Mouse (Mus musculus) midbrain, embryonic 11.5 days (tissue): Measurements from ENCODE around the gene Cd69. TPM values are rescaled to one million over a fixed set of nuclear protein-coding genes. Genes with fewer than 3 reads are reported as not detected.

Experiments used
- ATAC-seq: fragments of 200-750 bp; cut with Nextera tagmentation; 2 replicates; pipeline ENCODE4 v1.8.0; 2017; ENCODE audit warnings: moderate TSS enrichment, moderate library complexity; ENCODE audit not compliant: low FRiP score
- DNase-seq: peaks from one replicate; pipeline ENCODE4 v3.0.0; 2015; ENCODE audit warnings: low spot score; ENCODE audit errors: missing footprints
- H3K27ac ChIP-seq: fragments of 300-500 bp; sonication (generic); 2 replicates; pipeline ENCODE4 v1.5.1; 2014; ENCODE audit warnings: low read depth, low read length
- H3K27me3 ChIP-seq: fragments of 300-500 bp; sonication (generic); 2 replicates; pipeline ENCODE4 v1.6.1; 2014; ENCODE audit warnings: mild to moderate bottlenecking, low read length, moderate library complexity, mixed read lengths; ENCODE audit not compliant: control insufficient read depth, insufficient read depth
- H3K36me3 ChIP-seq: fragments of 300-500 bp; sonication (generic); 2 replicates; pipeline ENCODE4 v1.6.1; 2014; ENCODE audit warnings: mild to moderate bottlenecking, low read length, moderate library complexity, mixed read lengths; ENCODE audit not compliant: control insufficient read depth, insufficient read depth
- H3K4me1 ChIP-seq: fragments of 300-500 bp; sonication (generic); 2 replicates; pipeline ENCODE4 v1.6.1; 2014; ENCODE audit warnings: low read length; ENCODE audit not compliant: control insufficient read depth, insufficient read depth
- H3K4me2 ChIP-seq: fragments of 300-500 bp; sonication (generic); 2 replicates; pipeline ENCODE4 v1.6.1; 2014; ENCODE audit warnings: mild to moderate bottlenecking, moderate library complexity
- H3K4me3 ChIP-seq: fragments of 300-500 bp; sonication (generic); 2 replicates; pipeline ENCODE4 v1.5.1; 2014; ENCODE audit warnings: low read depth, low read length
- H3K9ac ChIP-seq: fragments of 300-500 bp; sonication (generic); 2 replicates; pipeline ENCODE4 v1.6.1; 2014; ENCODE audit warnings: low read length
- H3K9me3 ChIP-seq: fragments of 300-500 bp; sonication (generic); 2 replicates; pipeline ENCODE4 v1.6.1; 2016; ENCODE audit warnings: low read length; ENCODE audit not compliant: control insufficient read depth
- WGBS: fragments of 180-500 bp; shearing (Covaris S2); extraction: QIAGEN DNeasy Blood & Tissue Kit; methylation state at CpG from one replicate; pipeline ENCODE4 v1.1.7; 2014; 5-methylcytosine and 5-hydroxymethylcytosine counted together
- polyA plus RNA-seq: library from polyadenylated mRNA; unstranded; fragments of >200 nt; fragmentation: Nextera tagmentation; extraction: Ambion mirVana; gene quantifications from 2 replicates; pipeline ENCODE4 v1.2.1, GENCODE M21; 2014

Gene Cd69
- polyA plus RNA-seq, 1 experiment from 2014 or later: not detected

DNA sequence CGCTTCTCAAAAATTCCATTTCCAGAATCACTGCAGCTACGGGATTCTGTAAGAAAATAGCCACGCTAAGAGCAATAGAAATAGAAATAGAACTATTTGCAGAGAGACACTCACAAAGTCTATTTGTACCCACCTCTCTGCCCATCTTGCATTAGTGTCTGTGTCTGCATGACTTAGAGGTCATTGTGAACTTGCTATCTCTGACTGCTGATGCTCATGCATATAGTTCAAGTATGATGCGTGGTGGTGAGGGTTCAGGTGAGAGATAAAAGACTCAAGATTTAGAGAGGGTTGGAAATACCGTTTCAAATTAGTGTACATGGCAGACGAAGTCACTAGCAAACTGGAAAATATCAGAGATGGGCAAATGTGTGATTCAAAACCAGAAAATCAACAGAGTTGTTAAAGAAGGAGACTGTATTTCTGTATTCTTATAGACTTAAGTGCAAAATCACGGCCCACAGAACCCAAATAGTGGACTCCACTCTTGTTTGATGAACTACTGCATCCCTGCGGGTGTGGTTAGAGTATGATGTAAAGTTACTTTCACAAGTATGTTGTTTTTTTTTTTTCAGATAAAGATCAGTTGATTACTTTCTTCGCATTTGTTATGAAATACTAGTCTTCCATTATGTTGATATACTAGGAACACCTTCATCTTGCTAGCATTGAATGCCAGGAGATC is 35.5 kb downstream of the Cd69 start:
- Histone ChIP-seq H3K4me3 (no peak overlapping the region), H3K9me3 (no peaks in the 10 kb centered on the region), H3K9ac (no peak overlapping the region), H3K27ac (no peak overlapping the region), H3K27me3 (no peaks in the 10 kb centered on the region), H3K4me2 (no peak overlapping the region), H3K4me1 (peaks cover 2% of the 10 kb centered on the region; the same call in 1 of the 2 replicates), H3K36me3 (no peaks in the 10 kb centered on the region)
- DNase-seq: no peak
- ATAC-seq: no peak
- WGBS: 91% methylated on average over 9 of the region's 9 CpGs

GRCm38 (mm10) chr6:129238275-129239038 is 36.8 kb downstream of the Cd69 start:
- 12% methylated on average over 14 of the region's 14 CpGs for WGBS
- DNase-seq (peak; percentile 94), ATAC-seq (peak; percentile 84)
- H3K36me3 ChIP-seq: no peaks in the 10 kb centered on the region
- peaks cover 2% of the 10 kb centered on the region; the same call in 1 of the 2 replicates for H3K4me1 ChIP-seq
- H3K9me3 ChIP-seq: no peaks in the 10 kb centered on the region
- peak overlapping the region; percentile 55 for H3K9ac ChIP-seq
- H3K4me3 ChIP-seq: peak overlapping the region; percentile 43
- H3K4me2 ChIP-seq: peak overlapping the region; percentile 58
- H3K27ac ChIP-seq: no peak overlapping the region
- H3K27me3 ChIP-seq: no peaks in the 10 kb centered on the region

DNA sequence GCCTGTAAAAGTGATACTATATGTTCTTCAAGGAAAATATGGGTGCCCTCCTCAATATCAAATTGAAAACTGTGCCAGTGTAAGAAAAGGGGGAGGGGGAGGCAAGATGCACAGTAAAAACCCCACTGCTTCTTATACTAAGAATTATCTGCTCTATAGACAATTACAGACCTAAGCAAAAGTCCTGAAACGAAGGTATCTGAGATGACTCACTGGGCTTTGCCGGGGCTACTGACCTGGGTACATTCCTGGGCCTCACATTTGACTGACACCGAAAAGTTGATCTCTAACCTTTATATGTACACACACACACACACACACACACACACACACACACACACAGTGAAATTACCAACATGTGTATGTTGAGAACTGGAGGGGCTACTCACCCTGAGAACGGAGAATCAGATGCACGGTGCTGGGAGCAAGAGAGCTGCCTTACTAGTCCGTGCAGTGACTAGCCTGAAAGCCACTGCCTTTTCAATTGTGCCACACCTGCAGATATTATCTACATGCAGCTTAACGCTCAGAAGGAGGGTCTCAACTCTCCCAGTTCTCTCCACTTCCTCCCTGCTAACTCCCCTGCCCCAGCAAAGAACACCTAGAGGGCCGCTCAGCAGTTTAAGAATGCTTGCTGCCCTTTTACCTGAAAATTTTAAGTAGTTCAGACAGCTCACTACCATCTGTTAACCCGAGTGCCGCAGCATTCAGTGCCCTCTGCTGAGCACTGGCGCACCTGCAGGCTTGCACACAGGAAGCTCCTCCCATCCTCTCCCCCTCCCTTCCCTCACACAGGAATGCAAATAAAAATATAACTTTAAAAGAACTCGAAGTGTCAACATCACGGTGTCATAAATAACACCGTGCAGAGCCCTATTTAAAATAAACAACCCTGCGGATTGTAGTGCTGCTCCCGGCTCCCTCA is 37.6 kb downstream of the Cd69 start:
- no peak overlapping the region for H3K27ac ChIP-seq
- WGBS: 26% methylated on average over 16 of the region's 16 CpGs
- ATAC-seq: peak; percentile 95

DNA sequence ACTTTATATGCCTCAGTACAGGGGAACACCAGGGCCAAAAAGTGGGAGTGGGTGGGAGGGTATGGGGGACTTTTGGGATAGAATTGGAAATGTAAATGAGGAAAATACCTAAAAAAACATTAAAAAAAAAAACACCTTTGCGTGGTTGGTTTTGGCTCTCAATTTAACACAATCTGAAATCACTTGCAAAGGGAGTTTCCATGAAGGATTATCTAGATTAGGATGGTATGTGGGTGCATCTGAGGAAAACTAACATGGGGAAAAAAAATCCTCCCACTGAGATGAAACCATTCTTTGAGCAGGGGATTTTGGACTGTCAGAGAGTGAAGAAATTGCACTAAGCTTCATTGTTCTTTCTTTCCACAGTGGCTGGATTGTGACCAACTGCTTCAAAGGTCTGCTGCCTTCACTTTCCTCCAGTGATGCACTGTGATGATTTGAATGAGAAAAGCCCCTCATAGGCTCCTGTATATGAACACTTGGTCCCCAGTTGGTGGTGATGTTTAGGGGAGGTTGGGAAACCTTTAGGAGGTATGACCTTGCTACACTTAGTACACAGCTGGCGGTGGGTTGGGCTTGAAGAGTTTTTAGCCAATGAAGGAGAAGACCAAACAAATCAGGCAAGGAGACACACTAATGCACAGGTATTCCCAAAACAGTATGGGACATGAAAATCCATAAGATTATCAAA is 38.4 kb downstream of the Cd69 start:
- H3K4me2 ChIP-seq: no peak overlapping the region
- no peaks in the 10 kb centered on the region for H3K36me3 ChIP-seq
- no peaks in the 10 kb centered on the region for H3K27me3 ChIP-seq
- H3K9ac ChIP-seq: no peak overlapping the region
- H3K4me3 ChIP-seq: no peak overlapping the region
- WGBS: 91% methylated on average over 2 of the region's 2 CpGs
- no peaks in the 10 kb centered on the region for H3K9me3 ChIP-seq
- H3K27ac ChIP-seq: no peak overlapping the region
- ATAC-seq (no peak), DNase-seq (no peak)
- H3K4me1 ChIP-seq: peaks cover 2% of the 10 kb centered on the region; the same call in 1 of the 2 replicates

More for the DNA sequence above, 37.6 kb downstream of the Cd69 start:
- Histone ChIP-seq H3K4me3 (peak overlapping the region; percentile 43), H3K9me3 (no peaks in the 10 kb centered on the region), H3K4me2 (peak overlapping the region; percentile 58), H3K4me1 (peaks cover 2% of the 10 kb centered on the region; the same call in 1 of the 2 replicates), H3K9ac (peak overlapping the region; percentile 55), H3K27me3 (no peaks in the 10 kb centered on the region), H3K36me3 (no peaks in the 10 kb centered on the region)
- no peak for DNase-seq

DNA sequence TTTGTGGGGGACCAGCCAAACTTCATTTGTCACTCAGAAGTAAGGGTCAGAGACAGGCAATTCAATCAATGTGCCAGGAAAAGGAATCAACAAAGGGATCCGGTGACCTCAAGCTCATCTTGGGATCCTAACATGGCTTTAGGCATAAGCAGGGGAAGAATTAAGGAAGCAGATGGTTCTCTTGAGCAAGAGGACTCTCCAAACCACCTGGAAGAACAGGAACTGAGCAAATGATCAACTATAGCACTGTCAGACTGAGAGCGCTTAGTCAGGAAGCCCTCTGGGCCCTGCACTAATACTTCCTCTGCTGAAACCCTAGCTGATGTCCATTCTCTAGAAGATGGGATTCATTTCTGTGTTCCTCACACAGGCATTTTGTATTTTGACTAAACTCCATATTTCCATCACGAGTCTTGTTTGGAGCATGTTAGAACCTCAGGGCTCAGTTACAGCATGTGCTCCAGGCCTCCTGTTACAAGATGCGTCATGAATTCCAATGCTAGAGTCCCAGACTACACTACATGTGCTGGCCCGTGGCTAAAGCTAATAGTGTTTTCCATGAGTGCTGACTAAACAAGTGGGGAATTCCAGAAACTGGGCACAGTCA is 39.3 kb downstream of the Cd69 start:
- Histone ChIP-seq H3K36me3 (no peaks in the 10 kb centered on the region), H3K4me2 (no peak overlapping the region), H3K27me3 (no peaks in the 10 kb centered on the region), H3K4me3 (no peak overlapping the region), H3K4me1 (peaks cover 2% of the 10 kb centered on the region; the same call in 1 of the 2 replicates), H3K9me3 (no peaks in the 10 kb centered on the region), H3K9ac (no peak overlapping the region), H3K27ac (no peak overlapping the region)
- WGBS: 91% methylated on average over 5 of the region's 5 CpGs
- ATAC-seq (no peak), DNase-seq (no peak)

DNA sequence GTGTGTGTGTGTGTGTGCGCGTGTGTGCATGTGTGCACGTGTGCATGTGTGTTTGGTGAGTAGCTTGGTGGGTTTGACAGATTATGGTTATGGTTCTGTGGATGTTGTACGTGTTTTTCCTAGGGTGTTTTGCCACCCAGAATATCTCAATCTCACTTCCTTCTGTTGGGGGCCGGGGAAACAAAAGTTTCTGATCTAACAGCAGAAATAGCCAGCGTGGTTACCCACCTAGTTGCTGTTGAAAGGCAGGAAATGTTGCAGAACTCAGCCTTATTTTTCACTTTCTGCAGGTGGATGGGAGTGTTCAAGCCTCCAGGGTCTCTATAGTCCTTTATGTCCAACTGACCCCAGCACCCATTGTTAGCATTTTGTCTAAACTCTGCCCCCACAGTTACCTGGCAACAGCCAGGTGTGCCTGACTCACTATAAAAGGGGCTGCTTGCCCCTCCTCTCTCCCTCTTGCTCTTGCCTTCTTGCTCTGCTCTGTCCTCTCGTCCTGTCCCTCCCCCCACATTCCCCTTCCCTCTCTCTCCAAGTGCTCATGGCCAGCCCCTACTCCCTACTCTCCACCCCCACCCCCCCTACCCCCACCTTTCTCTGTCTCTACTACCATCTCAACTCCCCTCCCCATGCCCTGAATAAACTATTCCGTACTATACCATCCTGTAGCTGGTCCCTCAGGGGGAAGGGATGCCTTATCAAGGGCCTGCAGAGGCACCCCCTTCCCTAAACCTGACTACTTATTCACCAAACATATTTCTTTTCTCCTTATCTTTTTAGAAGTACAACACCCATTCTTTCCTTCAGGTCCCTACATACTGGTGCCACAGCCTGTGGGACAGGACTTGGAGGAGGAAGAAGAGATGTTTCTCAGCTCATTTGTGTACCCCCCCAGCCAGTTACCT is 40.5 kb downstream of the Cd69 start:
- Histone ChIP-seq H3K4me3 (no peak overlapping the region), H3K27me3 (no peaks in the 10 kb centered on the region), H3K36me3 (no peaks in the 10 kb centered on the region), H3K27ac (no peak overlapping the region), H3K4me2 (no peak overlapping the region), H3K9me3 (no peaks in the 10 kb centered on the region), H3K9ac (no peak overlapping the region), H3K4me1 (peaks cover 2% of the 10 kb centered on the region; the same call in 1 of the 2 replicates)
- WGBS: 77% methylated on average over 8 of the region's 8 CpGs
- ATAC-seq (no peak), DNase-seq (no peak)

GRCm38 (mm10) chr6:129233955-129234369 is 41.3 kb downstream of the Cd69 start:
- no peak overlapping the region for H3K4me2 ChIP-seq
- H3K36me3 ChIP-seq: no peaks in the 10 kb centered on the region
- WGBS: 76% methylated on average over 18 of the region's 18 CpGs
- no peak overlapping the region for H3K27ac ChIP-seq
- H3K27me3 ChIP-seq: no peaks in the 10 kb centered on the region
- ATAC-seq (no peak), DNase-seq (no peak)
- no peaks in the 10 kb centered on the region for H3K9me3 ChIP-seq
- H3K4me3 ChIP-seq: no peak overlapping the region
- peaks cover 2% of the 10 kb centered on the region; the same call in 1 of the 2 replicates for H3K4me1 ChIP-seq
- H3K9ac ChIP-seq: no peak overlapping the region
